Mouse (Mus musculus): ENCODE measurements around the gene Cxxc4. TPM values are rescaled to one million over a fixed set of nuclear protein-coding genes. Genes with fewer than 3 reads are reported as not detected.
A peak's percentile ranks its signal among the peaks of the same experiment; 100 is the strongest.

Cxxc4 gene
- polyA plus RNA-seq, 1 experiment from 2014 or later = 28.7 TPM

GRCm38 (mm10) chr3:134235491-134236413 lies 532 bp upstream of the Cxxc4 start:
- peak; percentile 79 for ATAC-seq (ENCODE audit: low FRiP score)
- Histone ChIP-seq H3K27ac (peak overlapping the region; percentile 99), H3K4me1 (replicated peaks) (peaks cover 14% of the 10 kb centered on the region), H3K9ac (peak overlapping the region; percentile 85), H3K4me2 (peak overlapping the region; percentile 62), H3K36me3 (no peaks in the 10 kb centered on the region), H3K4me3 (peak overlapping the region; percentile 68), H3K27me3 (no peaks in the 10 kb centered on the region), H3K9me3 (no peaks in the 10 kb centered on the region)
- WGBS = under 1% methylated on average over 35 of the region's 55 CpGs

DNA sequence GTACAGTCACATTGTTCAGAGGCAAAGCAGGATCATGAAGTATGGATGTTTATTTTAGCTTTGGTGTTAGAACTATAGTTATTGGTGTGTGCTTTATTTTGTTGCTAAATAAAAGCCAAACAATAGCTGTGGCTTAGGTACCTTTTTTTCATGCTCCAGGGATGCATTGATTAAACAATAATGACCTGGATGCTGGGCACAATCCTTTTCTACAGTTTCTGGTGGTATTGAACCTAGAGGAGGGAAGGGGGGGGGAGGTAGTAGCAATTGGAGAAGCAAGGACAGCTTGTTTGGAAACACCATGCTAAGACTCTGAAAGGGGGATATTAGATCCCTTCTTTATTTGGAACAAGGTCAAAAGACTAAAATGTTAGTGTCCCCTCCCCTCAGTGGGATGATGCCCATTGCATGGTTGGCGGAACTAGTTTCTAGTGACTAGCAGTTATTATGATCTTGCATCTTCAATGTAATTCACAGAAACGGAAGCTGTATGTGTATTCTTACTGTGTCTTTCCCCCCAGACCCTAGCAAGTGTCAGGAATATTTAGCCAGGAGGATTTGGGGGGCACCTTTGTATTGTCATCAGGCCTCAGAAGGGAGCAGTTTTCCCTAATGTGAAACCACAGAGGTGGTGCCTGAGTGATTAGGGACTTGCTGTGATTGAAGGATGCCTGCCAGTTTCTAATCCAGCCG lies 975 bp downstream of the Cxxc4 start:
- peaks cover 21% of the 10 kb centered on the region for H3K4me1 ChIP-seq (replicated peaks)
- H3K36me3 ChIP-seq = no peaks in the 10 kb centered on the region
- H3K4me2 ChIP-seq = peak overlapping the region; percentile 62
- 14% methylated on average over 3 of the region's 3 CpGs for WGBS
- peak overlapping the region; percentile 85 for H3K9ac ChIP-seq
- ATAC-seq (ENCODE audit: low FRiP score) = no peak
- peak overlapping the region; percentile 68 for H3K4me3 ChIP-seq
- H3K27me3 ChIP-seq = no peaks in the 10 kb centered on the region
- H3K27ac ChIP-seq = peak overlapping the region; percentile 99
- H3K9me3 ChIP-seq = no peaks in the 10 kb centered on the region

DNA sequence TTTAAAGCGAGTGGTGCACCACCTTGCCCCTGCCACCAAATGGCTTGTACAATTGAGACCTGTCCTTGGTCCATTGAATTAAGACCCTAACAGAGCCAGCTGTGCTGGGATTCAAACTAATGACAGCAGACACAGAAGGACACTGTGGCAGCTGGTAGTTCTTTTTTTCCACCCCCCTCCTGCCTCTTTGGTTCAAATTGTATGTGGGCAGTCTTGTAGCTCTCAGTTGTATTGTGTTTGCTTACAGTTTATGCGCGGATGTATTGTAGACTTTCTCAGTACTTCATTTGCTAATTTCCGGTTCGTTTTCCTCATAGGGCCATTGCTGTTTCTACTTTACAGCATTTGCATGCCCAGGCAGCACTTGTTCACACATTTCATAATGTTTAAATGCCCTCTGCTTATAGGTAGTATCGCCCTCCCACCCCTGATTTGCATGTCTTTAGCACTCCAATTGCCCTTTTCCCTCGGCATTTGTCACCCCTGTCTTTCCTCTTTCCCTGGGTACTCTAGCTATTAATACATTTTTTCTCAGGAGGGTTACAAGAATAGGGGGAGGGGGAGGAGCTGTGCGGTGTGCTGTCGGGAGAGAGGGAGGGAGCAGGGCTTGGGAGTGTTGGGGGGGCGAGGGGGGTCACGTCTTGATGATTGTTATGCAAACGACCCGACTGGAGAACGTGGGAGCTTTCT lies 2.5 kb downstream of the Cxxc4 start:
- Histone ChIP-seq H3K9ac (peak overlapping the region; percentile 90), H3K27me3 (no peaks in the 10 kb centered on the region), H3K4me1 (replicated peaks) (peaks cover 34% of the 10 kb centered on the region), H3K4me2 (peak overlapping the region; percentile 62), H3K36me3 (no peaks in the 10 kb centered on the region), H3K27ac (peak overlapping the region; percentile 99), H3K4me3 (peak overlapping the region; percentile 68), H3K9me3 (no peaks in the 10 kb centered on the region)
- WGBS = under 1% methylated on average over 14 of the region's 14 CpGs
- peak; percentile 19 for ATAC-seq (ENCODE audit: low FRiP score)

GRCm38 (mm10) chr3:134239321-134239970 lies 3.2 kb downstream of the Cxxc4 start:
- H3K4me2 ChIP-seq = peak overlapping the region; percentile 62
- H3K9me3 ChIP-seq = no peaks in the 10 kb centered on the region
- H3K4me3 ChIP-seq = peak overlapping the region; percentile 68
- H3K27me3 ChIP-seq = no peaks in the 10 kb centered on the region
- peaks cover 37% of the 10 kb centered on the region for H3K4me1 ChIP-seq (replicated peaks)
- WGBS = 1% methylated on average over 51 of the region's 51 CpGs
- peak overlapping the region; percentile 99 for H3K27ac ChIP-seq
- H3K36me3 ChIP-seq = no peaks in the 10 kb centered on the region
- H3K9ac ChIP-seq = peak overlapping the region; percentile 90
- peak; percentile 25 for ATAC-seq (ENCODE audit: low FRiP score)

DNA sequence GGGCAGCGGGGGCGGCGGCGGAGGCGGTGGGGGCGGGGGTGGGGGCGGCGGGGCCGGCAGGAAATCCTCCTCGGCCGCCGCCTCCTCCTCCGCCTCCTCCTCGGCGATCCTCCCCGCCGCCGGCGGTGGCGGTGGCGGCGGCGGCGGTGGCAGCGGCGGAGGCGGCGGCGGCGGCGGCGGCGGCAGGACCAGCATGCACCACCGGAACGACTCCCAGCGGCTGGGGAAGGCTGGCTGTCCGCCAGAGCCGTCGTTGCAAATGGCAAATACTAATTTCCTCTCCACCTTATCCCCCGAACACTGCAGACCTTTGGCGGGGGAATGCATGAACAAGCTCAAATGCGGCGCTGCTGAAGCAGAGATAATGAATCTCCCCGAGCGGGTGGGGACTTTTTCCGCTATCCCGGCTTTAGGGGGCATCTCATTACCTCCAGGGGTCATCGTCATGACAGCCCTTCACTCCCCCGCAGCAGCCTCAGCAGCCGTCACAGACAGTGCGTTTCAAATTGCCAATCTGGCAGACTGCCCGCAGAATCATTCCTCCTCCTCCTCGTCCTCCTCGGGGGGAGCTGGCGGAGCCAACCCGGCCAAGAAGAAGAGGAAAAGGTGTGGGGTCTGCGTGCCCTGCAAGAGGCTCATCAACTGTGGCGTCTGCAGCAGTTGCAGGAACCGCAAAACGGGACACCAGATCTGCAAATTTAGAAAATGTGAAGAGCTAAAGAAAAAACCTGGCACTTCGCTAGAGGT lies 3.9 kb downstream of the Cxxc4 start:
- H3K36me3 ChIP-seq = no peaks in the 10 kb centered on the region
- no peaks in the 10 kb centered on the region for H3K9me3 ChIP-seq
- peak overlapping the region; percentile 99 for H3K27ac ChIP-seq
- peak overlapping the region; percentile 68 for H3K4me3 ChIP-seq
- H3K27me3 ChIP-seq = no peaks in the 10 kb centered on the region
- H3K4me1 ChIP-seq (replicated peaks) = peaks cover 34% of the 10 kb centered on the region
- under 1% methylated on average over 40 of the region's 61 CpGs for WGBS
- H3K4me2 ChIP-seq = peak overlapping the region; percentile 62
- peak overlapping the region; percentile 90 for H3K9ac ChIP-seq
- ATAC-seq (ENCODE audit: low FRiP score) = peak; percentile 62

GRCm38 (mm10) chr3:134240718-134241025 lies 4.4 kb downstream of the Cxxc4 start:
- Histone ChIP-seq H3K27ac (peak overlapping the region; percentile 99), H3K4me1 (replicated peaks) (peaks cover 34% of the 10 kb centered on the region), H3K27me3 (no peaks in the 10 kb centered on the region), H3K4me2 (peak overlapping the region; percentile 62), H3K9ac (peak overlapping the region; percentile 90), H3K4me3 (peak overlapping the region; percentile 68), H3K9me3 (no peaks in the 10 kb centered on the region), H3K36me3 (no peaks in the 10 kb centered on the region)
- ATAC-seq (ENCODE audit: low FRiP score) = no peak
- 0% methylated on average over 6 of the region's 6 CpGs for WGBS

GRCm38 (mm10) chr3:134243168-134243849 lies 7.0 kb downstream of the Cxxc4 start:
- no peak overlapping the region for H3K27ac ChIP-seq
- H3K9ac ChIP-seq = 0 out of 2 replicates have a peak overlapping the region, but pooled peaks have one; percentile 26
- no peaks in the 10 kb centered on the region for H3K9me3 ChIP-seq
- H3K27me3 ChIP-seq = no peaks in the 10 kb centered on the region
- no peak for ATAC-seq (ENCODE audit: low FRiP score)
- no peaks in the 10 kb centered on the region for H3K36me3 ChIP-seq
- peak overlapping the region; percentile 59 for H3K4me2 ChIP-seq
- peaks cover 42% of the 10 kb centered on the region for H3K4me1 ChIP-seq (replicated peaks)
- peak overlapping the region; percentile 33; the same call in 1 of the 2 replicates for H3K4me3 ChIP-seq
- WGBS = 53% methylated on average over 2 of the region's 2 CpGs

DNA sequence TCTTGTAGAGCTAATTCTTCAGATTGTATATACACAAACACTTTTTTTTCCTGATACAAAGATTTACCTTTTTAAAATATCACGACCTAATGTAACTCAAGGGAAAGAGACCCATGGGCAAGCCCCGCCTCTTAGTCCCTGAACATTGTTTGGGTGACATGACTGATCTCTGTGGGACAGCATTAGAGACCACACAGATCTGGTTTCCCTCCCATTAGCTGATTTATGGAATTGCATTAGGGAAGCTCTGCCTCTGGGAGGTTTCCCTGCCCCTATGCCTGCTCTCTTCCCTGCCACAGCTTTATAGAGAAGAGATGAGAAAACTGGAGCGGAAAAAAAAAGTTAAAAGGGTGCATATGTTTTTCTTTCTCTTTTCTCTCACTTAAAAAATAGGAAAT lies 7.6 kb downstream of the Cxxc4 start:
- Histone ChIP-seq H3K9me3 (no peaks in the 10 kb centered on the region), H3K4me3 (no peak overlapping the region), H3K36me3 (no peaks in the 10 kb centered on the region), H3K27me3 (no peaks in the 10 kb centered on the region), H3K9ac (no peak overlapping the region), H3K4me2 (peak overlapping the region; percentile 59), H3K27ac (no peak overlapping the region), H3K4me1 (replicated peaks) (peaks cover 37% of the 10 kb centered on the region)
- 18% methylated on average over 3 of the region's 3 CpGs for WGBS
- no peak for ATAC-seq (ENCODE audit: low FRiP score)

- no peaks in the 10 kb centered on the region for H3K9me3 ChIP-seq
- no peak overlapping the region for H3K4me2 ChIP-seq
- WGBS = 75% methylated on average over 2 of the region's 2 CpGs
- no peak overlapping the region for H3K27ac ChIP-seq
- H3K9ac ChIP-seq = no peak overlapping the region
- H3K4me1 ChIP-seq (replicated peaks) = peaks cover 5% of the 10 kb centered on the region
- no peaks in the 10 kb centered on the region for H3K36me3 ChIP-seq
- no peaks in the 10 kb centered on the region for H3K27me3 ChIP-seq
- ATAC-seq (ENCODE audit: low FRiP score) = no peak
- H3K4me3 ChIP-seq = no peak overlapping the region
These were observed 17.9 kb downstream of the Cxxc4 start for GRCm38 (mm10) chr3:134254221-134254620.

GRCm38 (mm10) chr3:134258715-134259114 lies 22.4 kb downstream of the Cxxc4 start:
- H3K9ac ChIP-seq = no peak overlapping the region
- no peaks in the 10 kb centered on the region for H3K36me3 ChIP-seq
- H3K9me3 ChIP-seq = no peaks in the 10 kb centered on the region
- peaks cover 10% of the 10 kb centered on the region for H3K4me1 ChIP-seq (replicated peaks)
- H3K4me3 ChIP-seq = no peak overlapping the region
- 56% methylated on average over 5 of the region's 5 CpGs for WGBS
- no peak for ATAC-seq (ENCODE audit: low FRiP score)
- no peak overlapping the region for H3K4me2 ChIP-seq
- no peak overlapping the region for H3K27ac ChIP-seq
- no peaks in the 10 kb centered on the region for H3K27me3 ChIP-seq

DNA sequence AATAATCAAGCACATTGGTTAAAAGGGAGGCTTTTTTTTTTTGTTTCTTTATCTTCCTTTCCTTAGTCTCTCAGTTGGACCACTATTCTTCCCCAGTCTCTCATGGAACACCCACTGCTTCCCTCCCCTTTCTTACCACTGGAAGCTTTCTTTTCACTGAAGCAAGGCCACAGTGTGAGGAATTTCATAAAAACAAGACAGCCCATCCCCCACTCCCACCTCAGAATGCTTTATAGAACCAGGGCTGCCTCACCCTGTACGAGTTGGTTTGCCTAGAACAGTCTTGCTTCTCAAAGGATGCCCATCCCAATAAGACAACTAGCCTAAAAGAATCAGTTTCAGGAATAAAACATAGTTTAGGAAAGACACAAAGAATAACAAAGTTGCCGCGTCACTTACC lies 23.0 kb downstream of the Cxxc4 start:
- Histone ChIP-seq H3K9me3 (no peaks in the 10 kb centered on the region), H3K9ac (no peak overlapping the region), H3K36me3 (no peaks in the 10 kb centered on the region), H3K4me1 (replicated peaks) (peaks cover 10% of the 10 kb centered on the region), H3K27ac (no peak overlapping the region), H3K4me2 (no peak overlapping the region), H3K4me3 (no peak overlapping the region), H3K27me3 (no peaks in the 10 kb centered on the region)
- WGBS = 24% methylated on average over 3 of the region's 3 CpGs
- ATAC-seq (ENCODE audit: low FRiP score) = no peak

Data from hindbrain, embryonic 13.5 days (tissue).